Mouse (Mus musculus) embryonic fibroblast, embryonic 13.5 days (primary cell): ENCODE measurements around the gene Ralgps2.

Source experiments
- CTCF ChIP-seq: IDR thresholded peaks from 2 replicates; pipeline ENCODE4 v1.5.1; 2011; ENCODE audit warnings: mild to moderate bottlenecking, control low read depth, low read length, moderate library complexity, borderline replicate concordance; ENCODE audit not compliant: insufficient read depth
- POLR2A ChIP-seq: IDR thresholded peaks from 2 replicates; pipeline ENCODE4 v1.6.1; 2011; ENCODE audit warnings: low read depth, mild to moderate bottlenecking, control low read depth, low read length, moderate library complexity

DNA sequence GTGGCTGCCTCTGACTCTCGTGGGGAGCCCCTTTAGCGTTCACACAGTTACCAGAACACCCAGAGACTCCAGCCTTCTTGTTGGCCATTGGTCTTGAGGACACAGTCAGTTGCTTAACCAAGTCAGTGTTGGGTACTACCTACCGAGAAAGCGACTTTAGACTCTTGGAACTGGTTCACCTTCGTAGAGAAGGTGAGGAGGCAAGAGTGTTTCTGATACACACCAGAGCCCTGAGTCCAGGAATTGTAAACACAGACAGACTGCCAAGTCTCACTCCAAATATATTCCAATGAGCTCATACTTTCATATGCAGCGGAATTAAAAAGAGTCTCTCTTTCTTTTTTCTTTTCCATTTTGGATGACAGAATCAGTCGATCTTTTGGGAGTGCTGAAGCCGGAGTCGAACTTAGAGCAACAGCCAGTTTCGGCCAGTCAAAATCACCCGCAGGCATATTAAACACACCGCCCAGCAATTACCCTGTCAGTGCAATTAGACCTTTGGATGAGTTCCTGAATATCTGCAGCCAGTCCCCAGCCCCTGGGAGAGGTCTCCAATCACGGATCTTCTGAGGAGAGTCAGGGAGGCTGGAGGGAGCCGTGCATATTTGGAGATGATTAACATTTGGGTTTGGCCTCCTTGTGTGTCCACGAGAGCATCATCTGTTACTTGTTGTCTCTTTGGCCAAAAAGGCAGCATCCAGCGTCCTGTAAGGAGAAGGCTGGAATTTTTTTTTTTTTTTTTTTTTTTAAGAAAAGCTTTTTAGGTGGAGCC, 159.0 kb downstream of the Ralgps2 start:
- TF ChIP-seq POLR2A (no peak), CTCF (no peak)
